Mouse (Mus musculus) C2C12 (cell line): ENCODE measurements at regions not wholly inside any gene's neighbourhood (a gene's known extent, or its start where the extent isn't known, plus 50 kb on each side); places are given as distances from the start of the nearest gene placed in this dataset.

Source experiments
- H3K27me3 ChIP-seq: one replicate; pipeline ENCODE4 v1.6.1; 2011; ENCODE audit not compliant: control insufficient read depth, insufficient read depth, insufficient read length
- H3K36me3 ChIP-seq: one replicate; pipeline ENCODE4 v1.6.1; 2011; ENCODE audit not compliant: control insufficient read depth, insufficient read depth
- H3K4me3 ChIP-seq: one replicate; pipeline ENCODE4 v1.5.1; 2011; ENCODE audit warnings: mild to moderate bottlenecking, control low read depth; ENCODE audit not compliant: poor library complexity, insufficient read depth, severe bottlenecking
- H3K79me2 ChIP-seq: one replicate; pipeline ENCODE4 v1.6.1; 2011; ENCODE audit not compliant: control insufficient read depth, insufficient read depth
- H3K79me3 ChIP-seq: one replicate; pipeline ENCODE4 v1.6.1; 2011; ENCODE audit warnings: low read depth, control low read depth
- H3ac ChIP-seq: one replicate; pipeline ENCODE3; 2011; ENCODE audit warnings: low read depth; ENCODE audit not compliant: control insufficient read depth, insufficient read length
- CEBPB ChIP-seq: IDR thresholded peaks from one replicate; pipeline ENCODE4 v1.6.1; 2011; ENCODE audit warnings: low read depth, mild to moderate bottlenecking, control low read depth, moderate library complexity
- CTCF ChIP-seq: IDR thresholded peaks from one replicate; pipeline ENCODE4 v1.5.1; 2011; ENCODE audit not compliant: control insufficient read depth, insufficient read depth, insufficient read length
- FOSL1 ChIP-seq: IDR thresholded peaks from one replicate; pipeline ENCODE4 v1.8.0; 2011; ENCODE audit warnings: mild to moderate bottlenecking, low read length; ENCODE audit not compliant: poor library complexity, insufficient read depth, severe bottlenecking
- MAX ChIP-seq: IDR thresholded peaks from one replicate; pipeline ENCODE4 v1.6.1; 2011; ENCODE audit warnings: mild to moderate bottlenecking, control low read depth
- MYOD1 ChIP-seq: IDR thresholded peaks from one replicate; pipeline ENCODE4 v1.6.1; 2011; ENCODE audit warnings: low read depth; ENCODE audit not compliant: control insufficient read depth, insufficient read length
- MYOG ChIP-seq: IDR thresholded peaks from one replicate; pipeline ENCODE4 v1.6.1; 2011; ENCODE audit not compliant: control insufficient read depth, insufficient read length; ENCODE audit errors: extremely low read depth
- USF1 ChIP-seq: IDR thresholded peaks from one replicate; pipeline ENCODE4 v1.6.1; 2011; ENCODE audit warnings: low read depth, mild to moderate bottlenecking, control low read depth, moderate library complexity

DNA sequence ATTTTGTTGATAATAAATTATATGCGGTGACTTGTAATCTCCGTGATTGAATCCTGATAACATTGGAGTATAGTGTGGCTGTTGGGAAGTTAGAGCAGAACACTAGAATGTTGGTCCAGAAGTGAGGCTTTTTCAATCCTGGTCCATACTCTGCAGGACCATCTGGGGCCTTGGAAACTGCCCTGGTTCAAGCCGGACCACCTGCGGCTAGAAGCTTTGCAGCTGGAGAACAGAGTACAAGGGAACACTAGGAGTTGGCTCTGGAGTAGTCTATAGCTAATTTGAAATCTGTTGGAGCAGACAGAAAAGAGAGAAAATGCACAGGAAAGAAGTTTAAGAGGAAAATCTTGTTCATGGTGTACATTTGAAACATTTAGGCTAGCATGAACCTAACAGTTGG lies 79.0 kb downstream of the Casp12 start:
- Histone ChIP-seq H3K27me3 (no peaks in the 10 kb centered on the region), H3K36me3 (no peaks in the 10 kb centered on the region), H3K79me2 (no peaks in the 10 kb centered on the region), H3K4me3 (no peak overlapping the region), H3K79me3 (no peaks in the 10 kb centered on the region), H3ac (no peak overlapping the region)
- TF ChIP-seq CTCF (no peak), MAX (no peak), MYOG (no peak)

DNA sequence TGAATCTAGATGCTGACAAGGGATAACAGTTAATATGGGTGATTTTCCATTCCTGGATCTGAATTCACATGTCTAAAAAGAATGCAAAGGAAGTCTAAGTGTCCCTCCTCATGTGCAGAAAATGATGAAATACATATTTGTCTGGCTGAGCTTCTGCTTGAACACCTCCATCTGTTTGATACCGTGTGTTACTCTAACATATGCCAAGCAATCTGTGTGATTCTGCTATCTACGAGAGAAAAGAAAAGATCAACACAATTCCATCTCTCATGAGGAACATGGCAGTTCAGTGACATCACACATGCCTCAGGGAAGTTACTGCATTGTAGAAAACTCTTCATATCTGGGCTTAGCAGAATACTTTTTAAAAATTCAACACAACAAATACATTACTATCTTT lies 103.0 kb downstream of the Casp12 start:
- no peaks in the 10 kb centered on the region for H3K27me3 ChIP-seq
- TF ChIP-seq USF1: no peak
- no peak for TF ChIP-seq MAX
- no peak for TF ChIP-seq CTCF
- TF ChIP-seq CEBPB: no peak
- no peak for TF ChIP-seq FOSL1
- no peak overlapping the region for H3K4me3 ChIP-seq
- no peaks in the 10 kb centered on the region for H3K79me2 ChIP-seq
- H3K79me3 ChIP-seq: no peaks in the 10 kb centered on the region
- no peaks in the 10 kb centered on the region for H3K36me3 ChIP-seq
- H3ac ChIP-seq: no peak overlapping the region

DNA sequence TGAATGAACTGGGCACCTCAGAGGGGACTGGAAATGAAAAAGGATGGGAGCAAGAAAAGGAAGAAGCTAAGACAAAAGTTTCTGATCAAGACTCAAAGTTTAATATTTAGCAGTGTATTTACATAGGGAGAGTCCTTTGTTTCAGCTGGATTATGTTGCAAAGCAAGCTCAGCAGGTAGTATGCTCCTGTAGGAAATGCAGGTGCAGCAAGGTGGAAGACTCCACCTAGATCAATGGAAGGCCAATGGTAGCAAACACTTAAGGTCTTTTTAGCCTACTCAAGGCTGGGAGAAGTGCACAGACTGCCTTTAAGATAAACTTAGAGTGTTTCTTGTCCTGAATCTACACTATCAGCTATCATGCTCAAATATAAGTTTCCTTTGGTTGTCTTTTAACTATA lies 111.4 kb downstream of the Casp12 start:
- Histone ChIP-seq H3K27me3 (no peaks in the 10 kb centered on the region), H3K36me3 (no peaks in the 10 kb centered on the region), H3ac (no peak overlapping the region), H3K4me3 (no peak overlapping the region), H3K79me2 (no peaks in the 10 kb centered on the region), H3K79me3 (no peaks in the 10 kb centered on the region)
- TF ChIP-seq MYOG (no peak), CTCF (no peak), MAX (no peak), USF1 (no peak), CEBPB (no peak), FOSL1 (no peak), MYOD1 (no peak)

DNA sequence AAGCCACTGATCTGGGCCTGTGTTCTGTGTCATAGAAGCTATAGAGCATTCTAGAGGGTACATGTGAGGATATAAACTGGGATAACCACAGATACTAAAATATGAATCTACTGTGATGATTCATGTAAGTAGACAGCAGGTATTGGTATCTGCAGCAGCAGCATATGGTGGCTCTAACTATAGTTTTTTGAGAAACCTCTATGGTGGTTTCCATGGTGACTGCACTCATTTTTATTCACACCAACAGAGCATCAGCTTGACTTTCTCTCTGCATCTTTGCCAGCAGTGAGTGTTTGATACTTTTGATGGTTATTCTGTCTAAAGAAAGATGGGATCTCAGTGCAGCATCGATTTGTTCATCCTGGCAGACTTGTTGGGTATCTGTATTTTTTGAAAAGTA lies 126.8 kb downstream of the Casp12 start:
- Histone ChIP-seq H3K36me3 (no peaks in the 10 kb centered on the region), H3K79me3 (no peaks in the 10 kb centered on the region), H3K79me2 (no peaks in the 10 kb centered on the region), H3ac (no peak overlapping the region), H3K27me3 (no peaks in the 10 kb centered on the region), H3K4me3 (no peak overlapping the region)
- TF ChIP-seq MYOD1 (no peak), MYOG (no peak), USF1 (no peak), CEBPB (no peak), MAX (no peak), FOSL1 (no peak), CTCF (no peak)

DNA sequence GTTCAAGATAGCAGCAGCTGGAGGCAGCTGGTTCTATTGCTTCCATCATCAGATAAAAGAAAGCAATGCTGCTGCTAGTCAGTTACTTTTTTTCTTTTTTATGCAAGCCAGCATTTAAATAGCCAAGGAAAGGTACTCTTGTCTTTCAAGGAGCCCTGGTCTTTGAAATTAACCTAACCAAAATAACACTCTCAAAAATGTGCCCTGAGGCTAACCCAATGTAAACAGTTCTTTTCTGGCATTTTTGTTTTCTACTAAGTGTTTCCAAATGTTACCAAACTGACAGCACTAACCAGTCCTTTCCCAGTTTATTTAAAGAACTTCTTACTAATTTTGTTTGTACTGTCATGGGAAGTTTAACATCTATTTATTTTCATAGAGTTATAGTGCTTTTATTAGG lies 129.0 kb downstream of the Casp12 start:
- Histone ChIP-seq H3ac (no peak overlapping the region), H3K4me3 (no peak overlapping the region), H3K79me2 (no peaks in the 10 kb centered on the region), H3K36me3 (no peaks in the 10 kb centered on the region), H3K79me3 (no peaks in the 10 kb centered on the region), H3K27me3 (no peaks in the 10 kb centered on the region)
- TF ChIP-seq MYOG: no peak
- no peak for TF ChIP-seq MYOD1
- no peak for TF ChIP-seq CEBPB

DNA sequence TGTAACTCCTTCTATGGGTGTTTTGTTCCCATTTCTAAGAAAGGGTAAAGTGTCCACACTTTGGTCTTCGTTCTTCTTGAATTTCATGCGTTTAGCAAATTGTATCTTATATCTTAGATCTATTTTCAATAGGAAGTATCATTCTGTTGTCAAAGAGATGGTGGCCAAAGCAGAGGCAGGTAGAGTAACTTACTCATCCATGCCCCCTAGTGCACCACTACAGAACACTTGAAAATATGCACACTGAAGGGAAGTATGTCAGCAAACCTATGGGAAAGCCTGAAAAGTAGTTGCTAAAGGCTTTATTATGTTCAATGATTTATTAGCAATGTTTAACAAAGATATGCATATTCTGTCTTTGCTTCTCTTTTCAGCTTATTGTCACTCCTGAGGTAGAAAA lies 140.0 kb downstream of the Casp12 start:
- no peaks in the 10 kb centered on the region for H3K27me3 ChIP-seq
- H3ac ChIP-seq: no peak overlapping the region
- no peaks in the 10 kb centered on the region for H3K79me2 ChIP-seq
- no peaks in the 10 kb centered on the region for H3K36me3 ChIP-seq
- TF ChIP-seq MAX: no peak
- TF ChIP-seq CTCF: no peak
- no peak for TF ChIP-seq MYOG
- no peak for TF ChIP-seq CEBPB
- TF ChIP-seq FOSL1: no peak
- TF ChIP-seq MYOD1: no peak
- no peak for TF ChIP-seq USF1
- H3K79me3 ChIP-seq: no peaks in the 10 kb centered on the region
- H3K4me3 ChIP-seq: no peak overlapping the region

DNA sequence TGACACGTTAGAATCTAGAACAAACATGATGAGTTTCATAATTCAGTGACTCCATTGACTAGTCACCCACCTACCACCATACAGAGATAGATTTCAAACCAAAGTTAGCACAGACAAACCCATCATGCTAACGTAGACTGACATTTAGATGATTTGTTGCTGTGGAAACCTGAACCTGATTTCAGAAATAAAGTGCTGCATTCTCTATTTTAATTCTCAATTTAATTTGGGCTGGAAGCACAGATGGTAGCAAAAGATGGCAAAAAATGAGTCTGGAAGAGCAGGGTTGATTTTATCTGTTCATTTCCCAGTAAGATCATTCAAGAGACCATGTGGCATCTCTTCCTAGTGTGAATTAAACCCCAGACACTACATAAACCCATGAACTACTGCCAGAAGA lies 151.6 kb downstream of the Casp12 start:
- no peaks in the 10 kb centered on the region for H3K79me3 ChIP-seq
- TF ChIP-seq MYOG: no peak
- TF ChIP-seq CTCF: no peak
- TF ChIP-seq MYOD1: no peak
- no peak for TF ChIP-seq USF1
- no peak for TF ChIP-seq CEBPB
- no peak for TF ChIP-seq MAX
- TF ChIP-seq FOSL1: no peak

More for the DNA sequence above, 151.6 kb downstream of the Casp12 start:
- Histone ChIP-seq H3ac (no peak overlapping the region), H3K36me3 (no peaks in the 10 kb centered on the region), H3K27me3 (no peaks in the 10 kb centered on the region), H3K79me2 (no peaks in the 10 kb centered on the region), H3K4me3 (no peak overlapping the region)
